Mouse (Mus musculus) adrenal gland, postnatal 14 days (tissue): Measurements from ENCODE around the gene Vil1. TPM values are rescaled to one million over a fixed set of nuclear protein-coding genes. Genes with fewer than 3 reads are reported as not detected.
A peak's percentile ranks its signal among the peaks of the same experiment; 100 is the strongest.

Source experiments
- DNase-seq: peaks from one replicate; pipeline ENCODE4 v3.0.0; 2021; ENCODE audit warnings: mixed read lengths
- total RNA-seq: library from RNA; stranded (reverse); gene quantifications from 2 replicates; pipeline ENCODE4 v1.2.3, GENCODE M21; 2021

Gene Vil1
- total RNA-seq, 1 experiment from 2014 or later, result 3.0 TPM

- no peak for DNase-seq
Observed at GRCm38 (mm10) chr1:74387386-74387988, 21.7 kb upstream of the Vil1 start.

- DNase-seq, result peak; percentile 54
Observed at GRCm38 (mm10) chr1:74388398-74388920, 20.7 kb upstream of the Vil1 start.

GRCm38 (mm10) chr1:74389831-74390286, 19.3 kb upstream of the Vil1 start:
- peak; percentile 65 for DNase-seq

- peak; percentile 82 for DNase-seq
Observed at GRCm38 (mm10) chr1:74390287-74390906, 18.8 kb upstream of the Vil1 start.

GRCm38 (mm10) chr1:74390924-74391748, 18.0 kb upstream of the Vil1 start, which contains the start of gene Ctdsp1:
TSS of gene Ctdsp1 (plus strand) at chr1:74391509.
- peak; percentile 99 for DNase-seq

GRCm38 (mm10) chr1:74391844-74392441, 17.2 kb upstream of the Vil1 start:
- DNase-seq, result peak; percentile 90

- DNase-seq, result peak; percentile 63
Observed at GRCm38 (mm10) chr1:74392446-74392994, 16.7 kb upstream of the Vil1 start.

GRCm38 (mm10) chr1:74393010-74393409, 16.2 kb upstream of the Vil1 start:
- no peak for DNase-seq

- DNase-seq, result peak; percentile 11
Observed at GRCm38 (mm10) chr1:74393697-74394096, 15.5 kb upstream of the Vil1 start.

- DNase-seq, result peak; percentile 11
Observed at GRCm38 (mm10) chr1:74394311-74394710, 14.9 kb upstream of the Vil1 start.

- DNase-seq, result no peak
Observed at GRCm38 (mm10) chr1:74394858-74395257, 14.3 kb upstream of the Vil1 start.

GRCm38 (mm10) chr1:74395290-74395689, 13.9 kb upstream of the Vil1 start:
- DNase-seq, result no peak

GRCm38 (mm10) chr1:74396456-74397222, 12.5 kb upstream of the Vil1 start:
- peak; percentile 9 for DNase-seq

GRCm38 (mm10) chr1:74397268-74397918, 11.8 kb upstream of the Vil1 start:
- peak; percentile 100 for DNase-seq

- peak; percentile 85 for DNase-seq
Observed at GRCm38 (mm10) chr1:74397919-74398451, 11.2 kb upstream of the Vil1 start.

GRCm38 (mm10) chr1:74400531-74400930, 8.6 kb upstream of the Vil1 start:
- no peak for DNase-seq

- DNase-seq, result no peak
Observed at GRCm38 (mm10) chr1:74401015-74401702, 8.0 kb upstream of the Vil1 start.

- DNase-seq, result no peak
Observed at GRCm38 (mm10) chr1:74404206-74404605, 5.0 kb upstream of the Vil1 start.

- DNase-seq, result peak; percentile 72
Observed at GRCm38 (mm10) chr1:74411753-74412325, 2.7 kb downstream of the Vil1 start.
